Mouse (Mus musculus) liver, embryonic 14.5 days (tissue): ENCODE results near the gene Tnk1.

Experiments
- CTCF ChIP-seq: IDR thresholded peaks from 2 replicates; pipeline ENCODE4 v1.5.1; 2016; ENCODE audit warnings: antibody characterized with exemption, low read depth, control low read depth
- EP300 ChIP-seq: IDR thresholded peaks from 2 replicates; pipeline ENCODE4 v1.6.1; 2016; ENCODE audit warnings: antibody characterized with exemption, low read depth

DNA sequence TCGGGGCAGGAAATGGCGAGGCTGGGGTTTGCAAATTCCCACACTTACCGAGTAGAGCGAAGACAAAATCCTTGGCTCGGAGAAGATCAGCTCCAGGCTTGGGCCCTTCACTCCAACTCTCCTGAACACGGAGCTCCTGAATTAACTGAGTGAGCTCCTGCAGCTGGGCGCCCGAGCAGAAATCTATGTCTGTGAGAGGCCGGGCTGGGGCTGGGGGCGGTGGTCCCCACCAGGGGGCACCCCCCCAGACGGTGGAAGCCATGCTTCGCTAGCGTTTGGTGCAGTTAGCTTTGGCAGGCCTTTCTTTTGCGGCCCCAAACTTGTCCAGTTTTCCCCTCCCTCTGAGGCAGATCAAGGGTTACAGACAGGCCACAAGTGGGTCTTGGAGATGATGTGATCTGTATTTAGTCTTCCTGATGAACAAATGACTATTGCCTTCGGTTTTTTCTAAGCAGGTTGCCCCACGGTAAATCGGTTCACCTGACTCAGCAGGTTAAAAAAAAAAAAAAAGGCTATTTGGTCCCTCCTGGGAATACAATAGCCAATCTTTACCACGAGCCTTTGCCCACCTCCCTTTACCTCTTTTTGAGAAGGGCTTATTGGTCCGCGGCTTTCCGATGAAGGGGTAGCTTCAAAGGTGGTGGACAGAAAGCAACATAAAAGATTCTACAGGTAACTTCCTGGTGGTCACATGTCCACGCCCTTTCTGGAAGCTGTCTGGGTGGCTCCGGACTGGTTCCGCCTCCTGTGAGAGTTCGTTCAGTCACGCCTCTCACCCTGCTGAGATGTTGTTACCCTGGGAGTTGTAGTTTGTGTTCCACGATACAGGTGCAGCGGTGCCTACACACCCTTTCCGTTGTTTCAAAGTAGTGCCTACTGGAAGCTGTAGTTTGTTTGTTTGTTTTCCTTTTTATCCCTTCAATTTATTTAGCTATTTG, 53.3 kb downstream of the Tnk1 start, which contains the start of gene Tmem102:
- TF ChIP-seq CTCF (no peak), EP300 (no peak)
